Mouse (Mus musculus) ES-Bruce4 (cell line): ENCODE measurements around the gene Bcl2l12.

Experiments used
- CTCF ChIP-seq: IDR thresholded peaks from one replicate; pipeline ENCODE4 v1.8.1; 2011; ENCODE audit warnings: low read depth, low read length
- POLR2A ChIP-seq: IDR thresholded peaks from one replicate; pipeline ENCODE4 v1.8.1; 2011; ENCODE audit warnings: low read length; ENCODE audit not compliant: insufficient read depth

- TF ChIP-seq CTCF (no peak), POLR2A (peak; percentile 25)
Observed at GRCm38 (mm10) chr7:44952611-44953306, 45.8 kb downstream of the Bcl2l12 start.
